Comparison of ENCODE assay signal across 8 mouse cellular contexts in genomic region chr7:138907976-138908375, GRCm38 (mm10). TPM values are rescaled to one million over a fixed set of nuclear protein-coding genes. Genes with fewer than 3 reads are reported as not detected.
DNase-seq lines count a peak whose midpoint lies in the region; ATAC-seq lines count a peak whose summit lies in the region.

No protein-coding gene starts in this region.

- ATAC-seq in heart, embryonic 16.5 days (replicated peaks; ENCODE audit: extremely low read depth, insufficient read depth, low FRiP score) = no peak
- ATAC-seq in midbrain, embryonic 16.5 days = no peak

- H3K27ac ChIP-seq in heart, embryonic 16.5 days (ENCODE audit: low read length) = peak overlapping the region; percentile 86
- H3K27ac ChIP-seq in embryonic facial prominence, embryonic 10.5 days (replicated peaks) = peak overlapping the region; percentile 65
- no peak overlapping the region for H3K27ac ChIP-seq in midbrain, embryonic 16.5 days (ENCODE audit: low read length)

- 53% methylated on average over 5 of the region's 5 CpGs for WGBS in heart, embryonic 16.5 days
- WGBS in embryonic facial prominence, embryonic 10.5 days = 54% methylated on average over 5 of the region's 5 CpGs
- 69% methylated on average over 5 of the region's 5 CpGs for WGBS in midbrain, embryonic 16.5 days

- H3K27me3 ChIP-seq in heart, embryonic 16.5 days (ENCODE audit: control insufficient read depth, insufficient read depth, low read length) = no peaks in the 10 kb centered on the region
- H3K27me3 ChIP-seq in embryonic facial prominence, embryonic 10.5 days (replicated peaks; ENCODE audit: low read depth, poor library complexity, severe bottlenecking) = no peaks in the 10 kb centered on the region
- no peaks in the 10 kb centered on the region for H3K27me3 ChIP-seq in midbrain, embryonic 16.5 days (ENCODE audit: control insufficient read depth, insufficient read depth, low read depth, low read length)

- no peaks in the 10 kb centered on the region for H3K9me3 ChIP-seq in heart, embryonic 16.5 days (replicated peaks; ENCODE audit: control insufficient read depth, low read length)
- H3K9me3 ChIP-seq in embryonic facial prominence, embryonic 10.5 days = no peaks in the 10 kb centered on the region
- no peaks in the 10 kb centered on the region for H3K9me3 ChIP-seq in midbrain, embryonic 16.5 days (replicated peaks; ENCODE audit: control insufficient read depth, low read length, poor library complexity, severe bottlenecking)

- peak overlapping the region; percentile 92 for H3K9ac ChIP-seq in heart, embryonic 16.5 days (ENCODE audit: low read length)
- no peak overlapping the region for H3K9ac ChIP-seq in midbrain, embryonic 16.5 days (ENCODE audit: low read depth, low read length)

- H3K4me3 ChIP-seq in heart, embryonic 16.5 days (ENCODE audit: low read length) = peak overlapping the region; percentile 93
- H3K4me3 ChIP-seq in embryonic facial prominence, embryonic 10.5 days = peak overlapping the region; percentile 92
- H3K4me3 ChIP-seq in midbrain, embryonic 16.5 days (ENCODE audit: low read depth, low read length) = no peak overlapping the region

- peak overlapping the region; percentile 82 for H3K4me2 ChIP-seq in heart, embryonic 16.5 days (ENCODE audit: low read depth, low read length)
- peak overlapping the region; percentile 81; the same call in 1 of the 2 replicates for H3K4me2 ChIP-seq in midbrain, embryonic 16.5 days (ENCODE audit: low read length)

- DNase-seq in heart, adult 9 months (ENCODE audit: low spot score in 2 of 2) = no peak
- DNase-seq in embryonic facial prominence, embryonic 10.5 days (ENCODE audit: low spot score) = no peak
- DNase-seq in kidney, adult 9 months = peak; percentile 76
- no peak for DNase-seq in ovary, postnatal 14 days (ENCODE audit: low spot score)
- no peak for DNase-seq in right cerebral cortex, postnatal 25 days
- DNase-seq in left cerebral cortex, adult 8-10 months (ENCODE audit: low spot score in 2 of 2) = no peak

- H3K4me1 ChIP-seq in heart, embryonic 16.5 days (ENCODE audit: control insufficient read depth, insufficient read depth, low read length) = peaks cover 34% of the 10 kb centered on the region
- peaks cover 49% of the 10 kb centered on the region for H3K4me1 ChIP-seq in embryonic facial prominence, embryonic 10.5 days
- peaks cover 19% of the 10 kb centered on the region for H3K4me1 ChIP-seq in midbrain, embryonic 16.5 days (ENCODE audit: control insufficient read depth, insufficient read depth, low read length)

- no peaks in the 10 kb centered on the region for H3K36me3 ChIP-seq in heart, embryonic 16.5 days (ENCODE audit: control insufficient read depth, insufficient read depth)
- peaks cover 7% of the 10 kb centered on the region for H3K36me3 ChIP-seq in embryonic facial prominence, embryonic 10.5 days (replicated peaks)
- no peaks in the 10 kb centered on the region for H3K36me3 ChIP-seq in midbrain, embryonic 16.5 days (ENCODE audit: control insufficient read depth, insufficient read depth, low read length)

RNA-seq across cellular contexts. Expression of gene Bnip3, which starts 1.3 kb away (rescaled TPM):
- polyA plus RNA-seq in heart, embryonic 16.5 days (2015; fragmentation: Nextera tagmentation; extraction: Ambion mirVana) = 258 and 260 TPM in 2 replicates
- 121 and 133 TPM in 2 replicates for polyA plus RNA-seq in embryonic facial prominence, embryonic 10.5 days (2016; fragmentation: Nextera tagmentation; extraction: Ambion mirVana)
- polyA plus RNA-seq in midbrain, embryonic 16.5 days (2015; fragmentation: Nextera tagmentation; extraction: Ambion mirVana) = 106 and 113 TPM in 2 replicates
- 100 to 1,000 TPM; 129 to 161 (median 140) TPM for total RNA-seq in left cerebral cortex, adult 8-10 months (2022)

RNA-seq across cellular contexts. Expression of gene Jakmip3, which starts 32.6 kb away (rescaled TPM):
- polyA plus RNA-seq in heart, embryonic 16.5 days (2015; fragmentation: Nextera tagmentation; extraction: Ambion mirVana) = not detected in 2 replicates
- 0.48 and 0.51 TPM in 2 replicates for polyA plus RNA-seq in embryonic facial prominence, embryonic 10.5 days (2016; fragmentation: Nextera tagmentation; extraction: Ambion mirVana)
- polyA plus RNA-seq in midbrain, embryonic 16.5 days (2015; fragmentation: Nextera tagmentation; extraction: Ambion mirVana) = 10.8 and 12.6 TPM in 2 replicates
- 10 to 100 TPM; 43.6 to 52.7 (median 51.6) TPM for total RNA-seq in left cerebral cortex, adult 8-10 months (2022)
